Comparison of ENCODE assay signal across 21 mouse cellular contexts in genomic region chr15:12430670-12431069, GRCm38 (mm10).
DNase-seq lines count a peak whose midpoint lies in the region; ATAC-seq and TF ChIP-seq lines count a peak whose summit lies in the region.
"Had no signal": no experiment of that assay in that cellular context is flagged by ENCODE, and none has a peak within 500 bp of the region (broad histone marks: within the 10 kb centered on the region; RNA-seq: fewer than 3 reads in every experiment).

No protein-coding gene starts in this region.

- peaks cover 47% of the 10 kb centered on the region for H3K4me1 ChIP-seq in kidney, embryonic 14.5 days (ENCODE audit: control insufficient read depth, insufficient read depth, low read length)
- H3K4me1 ChIP-seq in midbrain, embryonic 10.5 days = peaks cover 45% of the 10 kb centered on the region
- no peaks in the 10 kb centered on the region for H3K4me1 ChIP-seq in midbrain, embryonic 15.5 days

- H3K27me3 ChIP-seq in kidney, embryonic 14.5 days (ENCODE audit: control insufficient read depth, insufficient read depth, low read length) = no peaks in the 10 kb centered on the region
- no peaks in the 10 kb centered on the region for H3K27me3 ChIP-seq in midbrain, embryonic 10.5 days (ENCODE audit: low read depth, poor library complexity, severe bottlenecking)
- no peaks in the 10 kb centered on the region for H3K27me3 ChIP-seq in midbrain, embryonic 15.5 days (replicated peaks)
- H3K27me3 ChIP-seq: embryonic facial prominence, embryonic 15.5 days; heart, embryonic 13.5 days; hindbrain, embryonic 12.5 days had no signal

- H3K36me3 ChIP-seq in kidney, embryonic 14.5 days (ENCODE audit: control insufficient read depth, insufficient read depth, low read length) = no peaks in the 10 kb centered on the region
- H3K36me3 ChIP-seq in midbrain, embryonic 10.5 days = no peaks in the 10 kb centered on the region
- H3K36me3 ChIP-seq in midbrain, embryonic 15.5 days (replicated peaks) = no peaks in the 10 kb centered on the region
- H3K36me3 ChIP-seq: embryonic facial prominence, embryonic 15.5 days; forebrain, embryonic 10.5 days; heart, embryonic 13.5 days; hindbrain, embryonic 12.5 days had no signal

- DNase-seq in gastrocnemius, adult 2 months = peak; percentile 8
- no peak for DNase-seq in gastrocnemius, postnatal 10 days
- DNase-seq in kidney, postnatal 4 days = no peak
- DNase-seq in midbrain, embryonic 10.5 days (ENCODE audit: low spot score) = no peak
- DNase-seq in yolk sac, embryonic 10.5 days (ENCODE audit: low spot score) = peak; percentile 53
- no peak for DNase-seq in frontal cortex, postnatal 25 days (ENCODE audit: low spot score in 2 of 2)
- DNase-seq: adrenal gland, adult 8-10 months; adrenal gland, postnatal 36 days; cerebellum, adult 2 months; cerebellum, postnatal 10 days; gastrocnemius, postnatal 25 days; heart, postnatal 36 days had no signal

- H3K4me2 ChIP-seq in kidney, embryonic 14.5 days (replicated peaks; ENCODE audit: low read depth, low read length) = no peak overlapping the region
- no peak overlapping the region for H3K4me2 ChIP-seq in midbrain, embryonic 15.5 days
- H3K4me2 ChIP-seq: embryonic facial prominence, embryonic 15.5 days; heart, embryonic 13.5 days; hindbrain, embryonic 12.5 days had no signal

- no peak for ATAC-seq in kidney, embryonic 14.5 days (ENCODE audit: low FRiP score, low TSS enrichment)
- ATAC-seq in midbrain, embryonic 15.5 days (replicated peaks) = no peak
- ATAC-seq: forebrain, embryonic 14.5 days; hindbrain, postnatal 0 days had no signal

- no peak for TF ChIP-seq CTCF in gastrocnemius, adult 2 months (IDR thresholded peaks at IDR 0.05)

- no peak overlapping the region for H3K9ac ChIP-seq in kidney, embryonic 14.5 days (ENCODE audit: low read depth, low read length)
- H3K9ac ChIP-seq in midbrain, embryonic 15.5 days = no peak overlapping the region
- H3K9ac ChIP-seq: embryonic facial prominence, embryonic 15.5 days; heart, embryonic 13.5 days; hindbrain, embryonic 12.5 days had no signal

- intact Hi-C loops in gastrocnemius, adult 2 months (cut with DNase I) = no loop called here

- WGBS in kidney, embryonic 14.5 days = 37% methylated on average over 4 of the region's 4 CpGs
- WGBS in midbrain, embryonic 10.5 days = 52% methylated on average over 4 of the region's 4 CpGs
- WGBS in midbrain, embryonic 15.5 days = 54% methylated on average over 4 of the region's 4 CpGs

- H3K9me3 ChIP-seq in kidney, embryonic 14.5 days (ENCODE audit: control insufficient read depth, low read length) = no peaks in the 10 kb centered on the region
- no peaks in the 10 kb centered on the region for H3K9me3 ChIP-seq in midbrain, embryonic 10.5 days (replicated peaks)
- H3K9me3 ChIP-seq in midbrain, embryonic 15.5 days = no peaks in the 10 kb centered on the region
- H3K9me3 ChIP-seq: embryonic facial prominence, embryonic 15.5 days; forebrain, embryonic 10.5 days; heart, embryonic 13.5 days; hindbrain, embryonic 12.5 days had no signal

- H3K27ac ChIP-seq in gastrocnemius, adult 2 months = no peak overlapping the region
- H3K27ac ChIP-seq in kidney, embryonic 14.5 days (ENCODE audit: low read depth, low read length) = peak overlapping the region; percentile 25; the same call in 1 of the 2 replicates
- H3K27ac ChIP-seq in midbrain, embryonic 10.5 days (replicated peaks) = peak overlapping the region; percentile 55
- H3K27ac ChIP-seq in midbrain, embryonic 15.5 days = no peak overlapping the region
- H3K27ac ChIP-seq: embryonic facial prominence, embryonic 15.5 days; forebrain, embryonic 10.5 days; heart, embryonic 13.5 days; hindbrain, embryonic 12.5 days; hindbrain, postnatal 0 days had no signal

- H3K4me3 ChIP-seq in gastrocnemius, adult 2 months = no peak overlapping the region
- H3K4me3 ChIP-seq in kidney, embryonic 14.5 days (ENCODE audit: low read length) = no peak overlapping the region
- H3K4me3 ChIP-seq in midbrain, embryonic 10.5 days = no peak overlapping the region
- H3K4me3 ChIP-seq in midbrain, embryonic 15.5 days = no peak overlapping the region
- H3K4me3 ChIP-seq: embryonic facial prominence, embryonic 15.5 days; erythroblast, embryonic 14.5 days; forebrain, embryonic 10.5 days; heart, embryonic 13.5 days; hindbrain, embryonic 12.5 days had no signal

Comparison
In these comparisons a context has a peak if more than half of its experiments do, and no peak if none do; other contexts are left out.
1. DNase-seq: peak in gastrocnemius, adult 2 months (single experiment) and yolk sac, embryonic 10.5 days (single experiment); none in gastrocnemius, postnatal 10 days (single experiment), kidney, postnatal 4 days (0 of 2), midbrain, embryonic 10.5 days (single experiment) and frontal cortex, postnatal 25 days (0 of 2).
2. H3K27ac ChIP-seq: peak in kidney, embryonic 14.5 days (single experiment) and midbrain, embryonic 10.5 days (single experiment); none in gastrocnemius, adult 2 months (single experiment) and midbrain, embryonic 15.5 days (single experiment).